Mouse (Mus musculus) embryonic fibroblast, embryonic 13.5 days (primary cell): ENCODE data around the gene Thbs4.

Experiments used
- CTCF ChIP-seq: IDR thresholded peaks from 2 replicates; pipeline ENCODE4 v1.5.1; 2011; ENCODE audit warnings: mild to moderate bottlenecking, control low read depth, low read length, moderate library complexity, borderline replicate concordance; ENCODE audit not compliant: insufficient read depth
- POLR2A ChIP-seq: IDR thresholded peaks from 2 replicates; pipeline ENCODE4 v1.6.1; 2011; ENCODE audit warnings: low read depth, mild to moderate bottlenecking, control low read depth, low read length, moderate library complexity

- no peak for TF ChIP-seq CTCF
- no peak for TF ChIP-seq POLR2A
Observed at GRCm38 (mm10) chr13:92760519-92760918, 34.1 kb downstream of the Thbs4 start.
